In genomic region chr16:46498421-46498789, GRCm38 (mm10) we compare ENCODE assay signal across 8 mouse cellular contexts. TPM values are rescaled to one million over a fixed set of nuclear protein-coding genes. Genes with fewer than 3 reads are reported as not detected.
A peak's percentile ranks its signal among the peaks of the same experiment; 100 is the strongest.
DNase-seq lines count a peak whose midpoint lies in the region; ATAC-seq and TF ChIP-seq lines count a peak whose summit lies in the region.

Gene Nectin3 (minus strand): TSS chr16:46498525.

- TF ChIP-seq POLR2A in spleen, adult 2 months (IDR thresholded peaks at IDR 0.05; ENCODE audit: low read depth, low read length), result no peak

- no peaks in the 10 kb centered on the region for H3K36me3 ChIP-seq in erythroblast, embryonic 14.5 days (ENCODE audit: control insufficient read depth)
- no peaks in the 10 kb centered on the region for H3K36me3 ChIP-seq in spleen, adult 2 months (ENCODE audit: control insufficient read depth, insufficient read depth, low read length)
- no peaks in the 10 kb centered on the region for H3K36me3 ChIP-seq in hindbrain, embryonic 14.5 days (replicated peaks; ENCODE audit: control insufficient read depth, insufficient read depth)
- H3K36me3 ChIP-seq in liver, embryonic 12.5 days, result no peaks in the 10 kb centered on the region

- TF ChIP-seq CTCF in spleen, adult 2 months (IDR thresholded peaks at IDR 0.05; ENCODE audit: extremely low read depth, insufficient read depth, insufficient read length, insufficient replicate concordance), result no peak

- H3K27me3 ChIP-seq in erythroblast, embryonic 14.5 days (ENCODE audit: control insufficient read depth), result peaks cover 48% of the 10 kb centered on the region
- H3K27me3 ChIP-seq in spleen, adult 2 months (ENCODE audit: control insufficient read depth, insufficient read depth, low read length), result peaks cover 16% of the 10 kb centered on the region
- no peaks in the 10 kb centered on the region for H3K27me3 ChIP-seq in hindbrain, embryonic 14.5 days (ENCODE audit: control insufficient read depth, insufficient read depth, low read length)
- H3K27me3 ChIP-seq in liver, embryonic 12.5 days (replicated peaks), result peaks cover 48% of the 10 kb centered on the region

- no peak for ATAC-seq in erythroblast, adult 5-6 weeks (replicated peaks; ENCODE audit: low FRiP score, poor library complexity, severe bottlenecking)
- no peak for ATAC-seq in hindbrain, embryonic 14.5 days (ENCODE audit: low FRiP score)
- no peak for ATAC-seq in liver, embryonic 12.5 days

- WGBS in spleen, adult 2 months, result 17% methylated on average over 4 of the region's 4 CpGs
- WGBS in hindbrain, embryonic 14.5 days, result 4% methylated on average over 4 of the region's 4 CpGs
- WGBS in liver, embryonic 12.5 days (ENCODE audit: insufficient replicate concordance), result 7% methylated on average over 4 of the region's 4 CpGs

- DNase-seq in spleen, adult 2 months (ENCODE audit: low read depth in 1 of 2, low spot score in 2 of 2), result no peak
- no peak for DNase-seq in spleen, adult 12 weeks (ENCODE audit: low spot score)
- DNase-seq in hindbrain, embryonic 14.5 days (ENCODE audit: low spot score), result no peak
- DNase-seq in ovary, postnatal 36 days (ENCODE audit: low spot score), result no peak
- DNase-seq in cerebellum, adult 18-20 months, result no peak

- H3K9ac ChIP-seq in hindbrain, embryonic 14.5 days, result peak within 1 kb of the TSS; percentile 84
- H3K9ac ChIP-seq in liver, embryonic 12.5 days, result peak within 1 kb of the TSS; percentile 27; the same call in 1 of the 2 replicates

- H3K9me3 ChIP-seq in erythroblast, embryonic 14.5 days (ENCODE audit: control insufficient read depth, low read length), result peaks cover 3% of the 10 kb centered on the region; the same call in 1 of the 2 replicates
- H3K9me3 ChIP-seq in hindbrain, embryonic 14.5 days (ENCODE audit: control insufficient read depth, low read length), result no peaks in the 10 kb centered on the region
- no peaks in the 10 kb centered on the region for H3K9me3 ChIP-seq in liver, embryonic 12.5 days (replicated peaks)

- H3K27ac ChIP-seq in spleen, adult 2 months (ENCODE audit: insufficient read depth, low read length), result no peak within 1 kb of the TSS
- H3K27ac ChIP-seq in hindbrain, embryonic 14.5 days, result peak within 1 kb of the TSS; percentile 90
- 0 out of 2 replicates have a peak within 1 kb of the TSS, but pooled peaks have one; percentile 30 for H3K27ac ChIP-seq in liver, embryonic 12.5 days

- peaks cover 2% of the 10 kb centered on the region; the same call in 1 of the 2 replicates for H3K4me1 ChIP-seq in erythroblast, embryonic 14.5 days (ENCODE audit: control insufficient read depth)
- H3K4me1 ChIP-seq in spleen, adult 2 months (ENCODE audit: control insufficient read depth, insufficient read depth, insufficient read length), result peaks cover 5% of the 10 kb centered on the region
- peaks cover 19% of the 10 kb centered on the region for H3K4me1 ChIP-seq in hindbrain, embryonic 14.5 days (replicated peaks; ENCODE audit: control insufficient read depth, insufficient read depth, low read length)
- peaks cover 8% of the 10 kb centered on the region for H3K4me1 ChIP-seq in liver, embryonic 12.5 days

- H3K4me2 ChIP-seq in hindbrain, embryonic 14.5 days (replicated peaks), result peak within 1 kb of the TSS; percentile 83
- H3K4me2 ChIP-seq in liver, embryonic 12.5 days, result peak within 1 kb of the TSS; percentile 78

- peak within 1 kb of the TSS; percentile 52 for H3K4me3 ChIP-seq in erythroblast, embryonic 14.5 days (replicated peaks)
- peak within 1 kb of the TSS; percentile 57 for H3K4me3 ChIP-seq in spleen, adult 2 months (ENCODE audit: extremely low read depth, insufficient read depth, insufficient read length)
- H3K4me3 ChIP-seq in hindbrain, embryonic 14.5 days (replicated peaks; ENCODE audit: low read length), result peak within 1 kb of the TSS; percentile 98
- peak within 1 kb of the TSS; percentile 64 for H3K4me3 ChIP-seq in liver, embryonic 12.5 days

RNA-seq across cellular contexts. Expression of gene Nectin3, which starts in this region (rescaled TPM):
- not detected in 2 replicates for polyA plus RNA-seq in erythroblast, embryonic 14.5 days (2012)
- not detected in 2 replicates for total RNA-seq in erythroblast, adult 5-6 weeks (2015; ENCODE audit: low replicate concordance)
- not detected in 2 replicates for total RNA-seq in erythroblast, adult 5-6 weeks (2017; ENCODE audit: low replicate concordance)
- 0.41 and 0.55 TPM in 2 replicates for polyA plus RNA-seq in spleen, adult 2 months (2012; rRNA removed)
- 34.4 and 37.0 TPM in 2 replicates for polyA plus RNA-seq in hindbrain, embryonic 14.5 days (2014; fragmentation: Nextera tagmentation; extraction: Ambion mirVana)
- polyA plus RNA-seq in liver, embryonic 12.5 days (2016; fragmentation: Nextera tagmentation; extraction: Ambion mirVana), result 8.5 and 8.9 TPM in 2 replicates
